Mouse (Mus musculus) erythroblast, embryonic 14.5 days (primary cell): Measurements from ENCODE around the gene Ankfy1.

Source experiments
- GATA1 ChIP-seq: IDR thresholded peaks from 2 replicates; pipeline ENCODE4 v1.6.1; 2012; ENCODE audit warnings: low read length, inconsistent platforms, mixed read lengths
- TAL1 ChIP-seq: IDR thresholded peaks from 3 replicates; pipeline ENCODE4 v1.6.1; 2012; ENCODE audit warnings: low read length, inconsistent platforms, mixed read lengths

DNA sequence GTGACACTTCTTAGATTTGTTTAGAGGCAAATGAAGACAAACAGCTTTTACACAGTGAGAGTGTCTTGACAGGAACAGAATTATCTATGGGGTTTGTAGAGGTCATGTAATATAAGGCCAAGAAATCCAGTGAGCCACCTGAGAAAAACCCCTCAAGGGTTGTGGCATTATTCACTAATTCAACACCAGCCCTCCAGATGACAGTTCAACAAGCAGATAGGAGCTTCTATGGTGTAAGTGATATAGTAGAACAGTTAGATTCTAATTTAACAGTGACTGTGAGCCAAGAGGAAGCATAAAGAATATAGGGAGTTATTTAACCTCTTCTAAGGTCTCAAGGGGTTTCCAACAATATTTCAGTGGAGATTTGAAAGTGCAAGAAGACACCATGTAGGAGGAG, 108.3 kb downstream of the Ankfy1 start:
- no peak for TF ChIP-seq GATA1
- no peak for TF ChIP-seq TAL1
